Mouse (Mus musculus): ENCODE measurements around the gene Rpl15. TPM values are rescaled to one million over a fixed set of nuclear protein-coding genes. Genes with fewer than 3 reads are reported as not detected.
A peak's percentile ranks its signal among the peaks of the same experiment; 100 is the strongest.
"Not testable (repeated sequence)": the region's sequence is repeated elsewhere in the genome, so short reads cannot be mapped to it uniquely, and the experiment has no call there.

Gene Rpl15
- 100 to 1,000 TPM; 368 to 388 TPM for total RNA-seq (2021)
- long read RNA-seq, transcript Rpl15-202 (4 exons, 1,922 nt) = major isoform, 44 of 69 reads
- long read RNA-seq, transcript Rpl15-204 (3 exons, 802 nt) = minor isoform, 6 of 69 reads
- long read RNA-seq, transcript Rpl15-201 (4 exons, 883 nt) = minor isoform, 9 of 69 reads
- long read RNA-seq, partial matches to known transcripts = 1 of 69 reads
- long read RNA-seq, other reads (novel, unspliced or antisense) = 5 of 69 reads

GRCm38 (mm10) chr14:18270529-18271441 is at the start of gene Rpl15, which contains the start of gene Nkiras1:
TSS of gene Rpl15 (minus strand) at chr14:18271391.
TSS of gene Nkiras1 (plus strand) at chr14:18271136.
- DNase-seq (ENCODE audit: low spot score in 2 of 2) = peak; percentile 99

- no peak for DNase-seq (ENCODE audit: low spot score in 2 of 2)
Observed at GRCm38 (mm10) chr14:18317457-18318411, 46.5 kb upstream of the Rpl15 start.

GRCm38 (mm10) chr14:18304165-18304564 is 33.0 kb upstream of the Rpl15 start:
- DNase-seq (ENCODE audit: low spot score in 2 of 2) = no peak

GRCm38 (mm10) chr14:18303262-18303661 is 32.1 kb upstream of the Rpl15 start:
- peak; percentile 47 to 66 for DNase-seq (ENCODE audit: low spot score in 2 of 2)

GRCm38 (mm10) chr14:18302750-18303149 is 31.6 kb upstream of the Rpl15 start:
- no peak for DNase-seq (ENCODE audit: low spot score in 2 of 2)

DNA sequence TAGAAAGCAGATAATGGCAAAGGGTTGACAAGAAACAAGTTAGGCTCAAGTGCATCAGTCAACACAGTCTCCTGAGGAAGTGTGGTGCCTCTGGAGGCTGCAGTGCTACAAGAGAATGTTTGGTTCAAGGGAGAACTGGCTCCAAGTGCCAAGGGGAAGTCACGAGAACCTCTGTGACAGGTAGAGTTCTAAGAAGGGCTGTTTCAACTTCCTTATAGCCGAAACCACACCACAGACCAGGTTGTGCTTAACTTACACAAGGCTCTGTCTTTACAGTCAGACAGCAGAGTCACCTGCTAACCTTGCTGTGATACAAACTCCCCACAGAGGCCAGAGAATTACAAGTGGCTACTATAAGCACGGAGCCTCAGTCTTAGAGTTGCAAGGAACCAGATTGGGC is 30.4 kb upstream of the Rpl15 start:
- DNase-seq (ENCODE audit: low spot score in 2 of 2) = no peak

GRCm38 (mm10) chr14:18300676-18301075 is 29.5 kb upstream of the Rpl15 start:
- no peak for DNase-seq (ENCODE audit: low spot score in 2 of 2)

- DNase-seq (ENCODE audit: low spot score in 2 of 2) = no peak
Observed at GRCm38 (mm10) chr14:18298874-18299273, 27.7 kb upstream of the Rpl15 start.

DNA sequence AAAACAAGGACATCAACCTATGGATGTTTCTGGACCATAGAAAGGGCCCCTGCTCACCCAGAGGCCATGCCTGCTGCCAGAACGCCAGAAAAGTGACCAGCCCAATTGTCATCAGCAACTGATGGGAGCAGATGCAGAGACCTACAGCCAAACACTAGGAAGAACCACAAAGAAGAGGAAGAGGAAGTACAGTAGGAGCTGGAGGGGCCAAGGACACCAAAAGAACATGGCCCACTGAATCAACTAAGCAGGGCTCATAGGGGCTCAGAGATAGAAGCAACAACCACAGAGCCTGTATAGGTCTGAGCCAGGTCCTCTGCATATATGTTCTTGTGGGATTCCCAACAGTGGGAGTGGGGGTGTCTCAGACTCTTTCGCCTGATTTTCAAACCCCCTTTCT is 26.2 kb upstream of the Rpl15 start:
- no peak for DNase-seq (ENCODE audit: low spot score in 2 of 2)

GRCm38 (mm10) chr14:18292578-18292977 is 21.4 kb upstream of the Rpl15 start:
- no peak for DNase-seq (ENCODE audit: low spot score in 2 of 2)

DNA sequence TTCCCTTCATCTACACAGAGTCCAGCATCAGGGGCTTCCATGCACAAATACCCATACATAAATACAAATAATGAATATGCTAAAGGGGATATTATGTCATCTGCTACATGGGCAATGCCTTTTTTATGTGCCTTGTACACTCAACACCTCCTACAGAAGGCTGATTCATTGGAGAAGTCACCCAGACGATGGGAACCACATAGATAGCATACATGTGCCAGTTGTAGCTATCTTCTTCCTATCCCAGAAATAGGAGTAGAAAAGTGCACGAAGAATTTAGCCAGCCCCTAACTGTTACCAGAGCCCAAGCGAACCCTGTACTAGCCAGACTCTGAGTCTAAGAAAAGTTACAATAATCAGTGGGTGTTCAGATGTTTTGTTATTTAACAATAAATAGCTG is 20.9 kb upstream of the Rpl15 start:
- no peak for DNase-seq (ENCODE audit: low spot score in 2 of 2)

DNA sequence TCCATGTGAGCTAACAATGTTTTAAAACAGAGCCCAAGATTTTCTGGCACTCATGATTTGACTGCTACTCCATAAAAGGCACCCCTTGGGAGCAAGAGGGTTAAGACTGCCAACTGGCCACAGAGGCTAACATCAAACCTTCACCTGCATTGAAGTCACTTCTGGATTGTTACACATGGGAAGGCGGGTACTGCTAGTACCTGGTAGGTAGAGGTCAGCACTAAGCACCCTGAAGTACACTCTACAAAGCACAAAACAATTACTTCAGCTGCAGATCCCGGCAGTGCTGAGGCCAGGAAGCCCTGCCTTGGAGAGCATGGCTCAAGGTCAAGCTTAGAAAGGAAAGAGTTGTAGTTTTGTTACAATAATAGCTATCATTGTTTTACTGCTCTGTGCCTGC is 16.2 kb upstream of the Rpl15 start:
- DNase-seq (ENCODE audit: low spot score in 2 of 2) = no peak

DNA sequence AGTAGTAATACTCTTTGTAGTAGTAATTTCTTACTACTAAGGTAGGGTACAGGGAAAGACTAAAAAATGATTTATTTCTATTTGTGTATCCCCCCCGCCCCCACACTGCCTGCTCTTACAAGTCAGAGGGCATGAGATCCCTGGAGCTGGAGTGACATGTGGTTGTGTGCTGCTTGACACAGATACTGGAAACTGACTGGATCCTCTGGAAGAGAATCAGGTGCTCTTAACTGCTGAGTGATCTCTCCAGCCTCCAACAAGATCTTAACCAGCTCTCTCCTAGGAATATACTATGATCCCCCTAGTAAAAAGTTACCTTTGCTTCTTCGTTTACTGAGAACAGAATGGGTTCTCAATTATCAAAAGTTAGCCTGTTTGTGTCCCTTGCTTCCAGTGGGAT is 15.2 kb upstream of the Rpl15 start:
- no peak for DNase-seq (ENCODE audit: low spot score in 2 of 2)

DNA sequence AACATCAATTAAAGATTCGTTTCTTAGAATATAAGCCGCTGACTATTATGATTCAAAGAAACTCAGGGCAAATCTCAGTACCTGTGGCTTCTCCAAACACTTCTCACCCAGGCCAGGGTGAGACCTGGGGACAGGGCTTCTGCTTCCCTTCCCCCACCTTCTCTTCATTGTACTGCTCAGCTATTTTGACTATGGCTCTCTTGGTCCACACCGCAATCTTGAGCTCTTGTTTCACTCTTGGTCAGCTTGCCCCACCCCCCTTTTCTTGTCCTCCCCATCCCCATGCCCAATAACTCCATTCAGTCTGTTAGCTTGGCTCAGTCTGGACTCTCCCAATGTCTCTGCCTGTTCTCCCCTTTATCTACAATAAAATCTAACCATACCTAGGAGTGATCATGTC is 14.3 kb upstream of the Rpl15 start:
- DNase-seq (ENCODE audit: low spot score in 2 of 2) = no peak

- peak in 1 of 2 experiments; percentile 65 for DNase-seq (ENCODE audit: low spot score in 2 of 2)
Observed at GRCm38 (mm10) chr14:18284581-18284980, 13.4 kb upstream of the Rpl15 start.

DNA sequence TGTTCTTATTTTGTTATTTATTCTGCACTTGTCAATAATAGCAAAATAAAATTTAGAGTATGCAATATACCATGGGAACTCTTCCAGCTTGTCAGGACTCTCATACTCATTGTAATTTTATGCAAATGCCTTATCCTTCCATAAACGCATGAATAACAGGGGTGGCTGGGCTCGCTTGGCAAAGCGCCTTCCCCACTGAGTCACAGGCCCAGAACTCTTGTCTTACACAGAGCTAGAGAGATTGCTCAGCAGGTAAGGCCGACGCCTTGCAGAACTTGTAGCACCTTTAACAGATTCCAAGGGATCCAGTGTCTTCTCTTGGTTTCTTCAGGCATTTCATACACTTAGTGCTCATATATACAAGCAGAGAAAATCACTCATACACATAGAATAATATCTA is 9.2 kb upstream of the Rpl15 start:
- DNase-seq (ENCODE audit: low spot score in 2 of 2) = peak in 1 of 2 experiments; percentile 41

- no peak for DNase-seq (ENCODE audit: low spot score in 2 of 2)
Observed at GRCm38 (mm10) chr14:18274526-18274925, 3.3 kb upstream of the Rpl15 start.

- no peak for DNase-seq (ENCODE audit: low spot score in 2 of 2)
Observed at GRCm38 (mm10) chr14:18271666-18272065, 475 bp upstream of the Rpl15 start.

DNA sequence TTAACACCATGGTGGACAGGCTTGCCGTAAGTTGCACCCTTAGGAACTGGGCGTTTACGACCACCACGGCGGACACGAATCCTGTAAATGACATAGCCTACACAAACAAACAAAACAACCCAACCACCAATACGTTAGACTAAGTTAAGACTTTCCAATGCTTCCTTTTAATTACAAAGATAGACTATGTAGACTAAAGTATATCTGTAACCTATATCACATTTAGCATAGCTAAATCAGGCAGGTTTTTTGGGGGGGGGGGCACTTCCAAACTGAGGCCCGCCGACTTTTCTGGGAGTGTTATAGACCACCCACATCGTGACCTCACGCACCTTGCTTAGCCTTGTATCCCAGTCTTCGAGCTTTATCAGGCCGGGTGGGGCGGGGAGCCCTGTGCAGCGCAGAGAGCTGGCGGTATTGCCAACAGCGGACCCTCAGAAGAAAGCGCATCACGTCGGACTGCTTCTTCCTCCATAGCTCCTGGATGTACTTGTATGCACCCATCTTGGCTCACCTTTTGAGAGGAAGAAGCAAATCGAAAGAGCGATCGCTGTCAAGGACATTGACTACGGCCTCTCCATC is 1.2 kb downstream of the Rpl15 start:
- DNase-seq (ENCODE audit: low spot score in 2 of 2) = not testable (repeated sequence)

GRCm38 (mm10) chr14:18263427-18263826 is 7.8 kb downstream of the Rpl15 start:
- DNase-seq (ENCODE audit: low spot score in 2 of 2) = peak in 1 of 2 experiments; percentile 36

DNA sequence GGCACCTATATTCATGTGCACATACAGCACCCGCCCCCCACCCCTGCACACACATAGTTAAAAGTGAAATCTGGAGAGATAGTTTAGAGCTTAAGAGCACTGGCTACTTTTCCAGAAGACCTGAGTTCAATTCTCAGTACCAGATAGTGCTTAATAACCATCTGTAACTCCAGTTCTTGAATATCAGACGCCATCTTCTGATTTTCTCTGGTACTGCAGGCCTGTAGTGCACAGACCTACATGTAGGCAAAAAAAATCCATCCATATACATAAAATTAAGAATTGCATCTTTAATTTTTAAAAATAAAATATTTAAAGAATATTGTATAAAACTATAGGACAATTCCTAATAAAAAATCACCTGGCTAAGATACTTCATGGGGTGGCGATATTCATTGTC is 10.0 kb downstream of the Rpl15 start:
- no peak for DNase-seq (ENCODE audit: low spot score in 2 of 2)

Measured in layer of hippocampus, adult 18-20 months (tissue).